Mouse (Mus musculus) testis, postnatal 14 days (tissue): ENCODE data around the gene Cfap99.
A peak's percentile ranks its signal among the peaks of the same experiment; 100 is the strongest.

Experiments used
- DNase-seq: peaks from one replicate; pipeline ENCODE4 v3.0.0; 2021; ENCODE audit warnings: low spot score

Cfap99 gene

GRCm38 (mm10) chr5:34278058-34278457 lies 10.3 kb upstream of the Cfap99 start:
- no peak for DNase-seq

GRCm38 (mm10) chr5:34279214-34279613 lies 9.2 kb upstream of the Cfap99 start:
- DNase-seq: no peak

- no peak for DNase-seq
Observed at GRCm38 (mm10) chr5:34280976-34281375, 7.4 kb upstream of the Cfap99 start.

GRCm38 (mm10) chr5:34283355-34283754 lies 5.0 kb upstream of the Cfap99 start:
- no peak for DNase-seq

GRCm38 (mm10) chr5:34284156-34284750 lies 4.1 kb upstream of the Cfap99 start:
- no peak for DNase-seq

DNA sequence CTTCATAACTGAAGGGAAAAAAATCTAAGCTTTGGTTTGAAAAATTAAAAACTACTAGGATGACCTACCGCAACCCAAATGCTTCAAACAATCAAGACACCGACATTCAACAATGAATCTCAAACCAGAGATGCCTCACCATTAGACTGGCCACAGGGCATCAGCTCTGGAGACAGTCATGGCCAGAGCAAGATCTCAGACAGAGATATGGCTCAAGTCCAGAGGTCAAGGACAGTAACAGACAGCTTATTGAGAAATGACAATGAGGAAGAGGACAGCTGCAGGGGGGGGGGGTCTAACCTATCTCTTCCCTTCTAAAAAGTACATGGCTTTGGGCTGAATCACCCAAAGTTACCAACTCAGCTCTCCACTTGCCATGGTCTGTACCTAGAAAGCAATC lies 3.1 kb upstream of the Cfap99 start:
- no peak for DNase-seq

DNA sequence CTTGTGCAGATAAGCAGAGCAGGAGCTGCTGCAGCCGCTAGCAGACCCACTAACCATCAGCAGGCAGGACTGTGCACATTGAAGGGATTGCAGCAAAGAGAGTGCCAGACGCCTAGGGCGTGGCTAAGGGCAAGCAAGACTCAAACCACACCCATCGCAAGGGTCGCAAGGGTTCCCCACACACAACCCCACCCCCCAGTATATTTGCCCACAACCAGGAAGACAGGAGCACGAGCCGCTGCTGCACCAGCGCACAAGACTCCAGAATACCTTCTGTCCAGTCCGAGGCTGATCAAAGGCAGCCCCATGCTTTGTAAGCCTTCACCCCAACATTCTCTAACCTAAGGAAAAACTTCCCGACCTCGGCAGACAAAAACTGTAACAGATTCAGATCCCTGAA lies 1.9 kb upstream of the Cfap99 start:
- no peak for DNase-seq

- DNase-seq: peak; percentile 36
Observed at GRCm38 (mm10) chr5:34287001-34287837, 1.2 kb upstream of the Cfap99 start.

- DNase-seq: no peak
Observed at GRCm38 (mm10) chr5:34287838-34288145, 608 bp upstream of the Cfap99 start.

- no peak for DNase-seq
Observed at GRCm38 (mm10) chr5:34289286-34289685, 886 bp downstream of the Cfap99 start.

DNA sequence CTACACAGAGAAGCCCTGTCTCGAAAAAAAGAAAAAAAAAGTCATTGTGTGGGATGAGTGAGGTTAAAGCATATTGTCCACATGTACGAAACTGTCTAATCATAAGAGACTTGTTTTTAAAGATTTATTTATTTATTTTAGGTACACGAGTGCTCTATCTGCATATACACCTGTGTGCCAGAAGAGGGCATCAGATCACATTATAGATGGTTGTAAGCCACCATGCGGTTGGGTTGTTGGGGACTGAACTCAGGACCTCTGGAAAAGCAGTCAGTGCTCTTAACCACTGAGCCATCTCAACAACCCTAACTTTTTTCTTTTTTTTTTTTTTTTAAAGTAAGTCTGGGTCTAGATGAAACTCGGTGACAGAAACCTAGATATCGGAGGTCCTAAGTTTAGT lies 5.0 kb downstream of the Cfap99 start:
- DNase-seq: no peak

- DNase-seq: no peak
Observed at GRCm38 (mm10) chr5:34294696-34295095, 6.3 kb downstream of the Cfap99 start.

DNA sequence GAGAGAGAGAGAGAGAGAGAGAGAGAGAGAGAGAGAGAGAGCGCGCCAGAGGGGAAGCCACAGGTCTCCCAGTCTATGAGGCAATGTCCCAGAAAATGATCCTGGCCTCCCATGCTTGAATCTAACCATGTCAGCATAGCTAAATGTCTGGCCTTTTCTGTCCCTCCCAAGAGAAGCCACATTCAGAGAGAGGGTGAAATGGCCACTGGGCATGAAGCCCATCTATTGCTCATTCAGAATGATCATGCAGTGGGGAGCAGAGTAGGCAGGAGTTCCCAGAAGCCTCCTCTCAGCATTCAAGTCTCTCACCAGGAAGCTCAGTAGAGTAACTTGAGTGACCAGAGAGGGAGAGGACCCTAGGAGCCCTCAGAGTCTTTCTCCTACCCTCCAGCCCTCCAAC lies 6.7 kb downstream of the Cfap99 start:
- no peak for DNase-seq

GRCm38 (mm10) chr5:34298061-34298460 lies 9.7 kb downstream of the Cfap99 start:
- no peak for DNase-seq

DNA sequence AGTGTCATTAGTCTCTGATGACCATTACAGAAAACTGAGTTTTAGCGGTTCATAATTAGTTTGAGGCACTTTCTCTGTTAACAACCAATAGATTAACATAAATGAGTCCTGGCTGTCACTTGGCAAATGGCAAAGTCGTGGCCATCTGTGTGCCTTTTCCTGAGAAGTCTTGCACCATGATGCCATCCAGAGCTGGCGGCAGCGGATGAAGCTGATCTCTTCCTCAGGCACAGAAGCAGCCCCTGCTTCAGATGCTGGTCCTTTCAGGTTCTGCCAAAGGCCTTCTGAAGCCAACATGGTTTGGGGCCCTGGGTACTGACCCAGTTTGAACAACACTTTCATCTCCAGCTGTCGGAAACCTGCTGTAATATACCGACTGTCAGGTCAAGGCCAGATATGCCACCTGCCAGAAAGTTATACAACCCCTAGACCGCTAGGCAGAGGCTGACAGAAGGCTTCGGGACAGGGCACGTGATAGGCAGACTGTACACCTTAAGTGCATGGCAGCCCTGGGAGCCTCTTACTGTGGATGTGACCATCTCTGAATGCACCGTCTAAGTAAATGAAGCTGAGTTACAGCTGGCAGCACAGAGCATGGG lies 10.6 kb downstream of the Cfap99 start:
- no peak for DNase-seq

DNA sequence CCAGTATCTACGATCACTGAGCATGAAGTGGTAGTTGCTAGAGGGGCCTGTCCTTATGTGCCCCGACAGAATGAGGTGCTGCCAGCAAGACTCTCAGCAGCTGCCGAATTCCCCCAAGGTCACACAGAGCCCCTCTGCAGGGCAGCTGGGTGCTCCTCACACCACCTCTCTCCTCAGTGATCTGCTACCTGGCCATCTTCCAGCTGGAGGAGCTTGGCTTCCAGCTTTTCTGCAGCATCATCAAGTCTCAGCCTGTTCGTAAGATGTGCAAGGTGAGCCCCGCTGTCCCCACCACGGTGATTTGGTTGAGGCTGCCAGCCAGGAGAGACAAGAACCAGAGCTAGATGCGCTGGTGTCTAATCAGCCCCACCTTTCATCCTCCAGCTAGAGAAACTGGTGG lies 14.0 kb downstream of the Cfap99 start:
- no peak for DNase-seq

DNA sequence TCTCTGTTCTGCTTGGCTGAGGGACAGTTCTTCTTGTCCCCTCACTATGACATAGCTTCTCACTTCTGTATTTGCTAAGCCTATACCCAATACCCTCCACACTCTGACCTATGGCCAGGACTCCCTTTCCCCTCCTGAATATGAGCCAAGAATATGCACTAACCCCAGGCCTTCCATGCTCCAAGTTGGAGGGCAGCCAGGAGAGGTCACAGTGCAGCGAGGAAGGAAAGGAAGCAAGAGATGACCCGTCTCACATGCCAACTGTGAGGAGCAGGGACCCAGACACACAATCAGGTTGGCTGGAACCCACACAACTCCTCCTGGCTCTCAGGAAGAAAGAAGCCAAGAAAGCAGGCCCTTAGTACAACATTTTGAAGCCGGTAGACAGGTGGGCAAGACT lies 20.6 kb downstream of the Cfap99 start:
- no peak for DNase-seq

GRCm38 (mm10) chr5:34319491-34320034 lies 31.2 kb downstream of the Cfap99 start:
- DNase-seq: no peak

- no peak for DNase-seq
Observed at GRCm38 (mm10) chr5:34321236-34321635, 32.8 kb downstream of the Cfap99 start.

GRCm38 (mm10) chr5:34325286-34325685 lies 36.9 kb downstream of the Cfap99 start:
- DNase-seq: no peak

- DNase-seq: no peak
Observed at GRCm38 (mm10) chr5:34326249-34326691, 37.9 kb downstream of the Cfap99 start.

DNA sequence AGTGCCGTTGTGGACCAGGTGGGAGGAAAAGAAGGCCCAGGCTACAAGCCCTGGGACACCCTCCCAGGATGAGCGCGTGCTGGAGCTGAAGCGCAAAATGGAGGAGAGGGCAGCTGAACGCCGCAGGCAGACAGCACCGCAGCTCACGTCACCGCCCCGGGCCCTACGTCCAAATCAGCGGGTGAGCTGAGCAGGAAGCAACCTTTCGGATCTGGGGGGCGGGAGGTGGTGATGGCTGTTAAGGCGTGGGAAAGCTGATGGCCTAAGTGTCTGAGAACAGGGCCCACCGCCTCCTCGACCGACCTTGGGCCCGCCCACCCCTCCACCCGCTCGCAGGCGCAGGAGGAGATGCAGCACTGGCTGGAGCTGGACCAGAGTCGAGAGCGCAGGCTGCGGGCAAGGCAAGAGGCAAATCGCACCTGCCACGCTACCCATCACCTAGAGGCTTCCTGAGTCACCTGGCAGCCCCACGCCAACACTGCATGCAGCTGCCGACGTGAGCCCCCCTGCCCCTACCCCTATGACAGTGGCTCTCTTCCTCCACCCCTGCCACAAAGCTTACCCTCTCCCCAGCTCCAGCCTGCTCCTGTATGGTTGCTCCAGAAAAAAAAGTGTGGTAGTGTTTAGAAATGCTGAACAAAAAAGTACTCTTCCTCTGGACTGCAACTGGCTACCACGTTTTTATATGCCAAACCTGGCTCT lies 38.6 kb downstream of the Cfap99 start:
- DNase-seq: peak; percentile 66

- DNase-seq: no peak
Observed at GRCm38 (mm10) chr5:34330136-34330535, 41.7 kb downstream of the Cfap99 start.
